ENCODE assay signal across 35 mouse cellular contexts in genomic region chr12:7855683-7856082, GRCm38 (mm10).
"Had no signal": no experiment of that assay in that cellular context is flagged by ENCODE, and none has a peak within 500 bp of the region (broad histone marks: within the 10 kb centered on the region; RNA-seq: fewer than 3 reads in every experiment).

No protein-coding gene starts in this region.

- H3K9ac ChIP-seq: heart, embryonic 12.5 days; heart, embryonic 13.5 days; heart, embryonic 15.5 days; hindbrain, embryonic 12.5 days; hindbrain, embryonic 13.5 days; hindbrain, embryonic 14.5 days; hindbrain, embryonic 15.5 days; intestine, embryonic 15.5 days; kidney, embryonic 15.5 days had no signal

- H3K36me3 ChIP-seq: heart, embryonic 10.5 days; heart, embryonic 12.5 days; heart, embryonic 13.5 days; heart, embryonic 15.5 days; hindbrain, embryonic 10.5 days; hindbrain, embryonic 12.5 days; hindbrain, embryonic 13.5 days; hindbrain, embryonic 15.5 days; intestine, embryonic 15.5 days; kidney, embryonic 15.5 days had no signal

- H3K4me3 ChIP-seq: heart, embryonic 10.5 days; heart, embryonic 12.5 days; heart, embryonic 13.5 days; heart, embryonic 15.5 days; hindbrain, embryonic 10.5 days; hindbrain, embryonic 12.5 days; hindbrain, embryonic 13.5 days; hindbrain, embryonic 15.5 days; intestine, embryonic 15.5 days; kidney, embryonic 15.5 days; layer of hippocampus, adult 2 months had no signal

- H3K4me1 ChIP-seq: heart, embryonic 10.5 days; heart, embryonic 12.5 days; heart, embryonic 13.5 days; heart, embryonic 15.5 days; hindbrain, embryonic 10.5 days; hindbrain, embryonic 12.5 days; hindbrain, embryonic 13.5 days; hindbrain, embryonic 15.5 days; intestine, embryonic 15.5 days; kidney, embryonic 15.5 days had no signal

- H3K9me3 ChIP-seq: heart, embryonic 10.5 days; heart, embryonic 12.5 days; heart, embryonic 13.5 days; heart, embryonic 15.5 days; hindbrain, embryonic 10.5 days; hindbrain, embryonic 12.5 days; hindbrain, embryonic 13.5 days; hindbrain, embryonic 15.5 days; intestine, embryonic 15.5 days; kidney, embryonic 15.5 days had no signal

- H3K27me3 ChIP-seq: heart, embryonic 12.5 days; heart, embryonic 13.5 days; heart, embryonic 15.5 days; hindbrain, embryonic 12.5 days; hindbrain, embryonic 13.5 days; hindbrain, embryonic 15.5 days; intestine, embryonic 15.5 days; kidney, embryonic 15.5 days had no signal

- ATAC-seq: hindbrain, embryonic 16.5 days; hindbrain, postnatal 0 days; inflammation-experienced regulatory T-cells, adult 6 months; intestine, embryonic 15.5 days; intestine, embryonic 16.5 days; intestine, postnatal 0 days had no signal

- H3K27ac ChIP-seq: heart, embryonic 10.5 days; heart, embryonic 13.5 days; heart, embryonic 15.5 days; hindbrain, embryonic 10.5 days; hindbrain, embryonic 12.5 days; hindbrain, embryonic 13.5 days; hindbrain, embryonic 14.5 days; hindbrain, embryonic 15.5 days; hindbrain, postnatal 0 days; intestine, embryonic 15.5 days; kidney, embryonic 15.5 days; kidney, postnatal 0 days; layer of hippocampus, adult 2 months had no signal

- H3K4me2 ChIP-seq: heart, embryonic 11.5 days; heart, embryonic 12.5 days; heart, embryonic 13.5 days; heart, embryonic 15.5 days; hindbrain, embryonic 12.5 days; hindbrain, embryonic 13.5 days; hindbrain, embryonic 14.5 days; hindbrain, embryonic 15.5 days; intestine, embryonic 15.5 days; kidney, embryonic 15.5 days had no signal

- DNase-seq: heart, postnatal 10 days; heart, postnatal 14 days; heart, postnatal 36 days; heart, postnatal 4 days; kidney, adult 11 months; kidney, adult 18-20 months; kidney, adult 2 months; kidney, adult 8-10 months; kidney, adult 9 months; kidney, postnatal 10 days; kidney, postnatal 14 days; kidney, postnatal 25 days; kidney, postnatal 36 days; kidney, postnatal 4 days; layer of hippocampus, adult 9-11 months; layer of hippocampus, postnatal 36 days had no signal
